Mouse (Mus musculus): ENCODE results near the gene Pck2. TPM values are rescaled to one million over a fixed set of nuclear protein-coding genes. Genes with fewer than 3 reads are reported as not detected.

The Pck2 gene
- total RNA-seq, 2 experiments from 2014 or later: 37.2 to 37.8 TPM

GRCm38 (mm10) chr14:55591331-55591891, 51.3 kb downstream of the Pck2 start, which contains the start of gene Rnf31:
Rnf31 (plus strand) TSS chr14:55591708.
- peak in 1 of 2 experiments; percentile 74 for DNase-seq (ENCODE audit: extremely low spot score in 1 of 2, low spot score in 1 of 2)

GRCm38 (mm10) chr14:55592226-55592625, 52.2 kb downstream of the Pck2 start:
- no peak for DNase-seq (ENCODE audit: extremely low spot score in 1 of 2, low spot score in 1 of 2)

GRCm38 (mm10) chr14:55596036-55596690, 56.1 kb downstream of the Pck2 start:
- no peak for DNase-seq (ENCODE audit: extremely low spot score in 1 of 2, low spot score in 1 of 2)

GRCm38 (mm10) chr14:55598521-55599390, 58.7 kb downstream of the Pck2 start:
- no peak for DNase-seq (ENCODE audit: extremely low spot score in 1 of 2, low spot score in 1 of 2)

Other genes with a start within 250 kb of the Pck2 start
- gene Dhrs4, start 61.5 kb upstream of the Pck2 start, total RNA-seq (2021): 10 to 100 TPM; 20.7 to 22.1 TPM
- 10 to 100 TPM; 47.0 to 66.6 TPM for gene Carmil3, start 49.6 kb upstream of the Pck2 start, total RNA-seq (2021)
- gene Cpne6, start 29.8 kb upstream of the Pck2 start, total RNA-seq (2021): 100 to 1,000 TPM; 664 to 669 TPM
- 1 to 10 TPM; 2.1 to 2.2 TPM for gene Nrl, start 15.3 kb upstream of the Pck2 start, total RNA-seq (2021)
- 10 to 100 TPM; 72.7 to 86.4 TPM for gene Dcaf11, start 19.7 kb downstream of the Pck2 start, total RNA-seq (2021)
- gene A730061H03Rik, start 20.1 kb downstream of the Pck2 start, total RNA-seq (2021): under 1 TPM; 0.89 to 0.92 TPM
- not detected for gene Fitm1, start 35.4 kb downstream of the Pck2 start, total RNA-seq (2021)
- gene Psme1, start 37.9 kb downstream of the Pck2 start, total RNA-seq (2021): 10 to 100 TPM; 49.3 to 56.6 TPM
- 10 to 100 TPM; 47.2 to 56.6 TPM for gene Emc9, start 45.0 kb downstream of the Pck2 start, total RNA-seq (2021)
- gene Psme2, start 50.8 kb downstream of the Pck2 start, total RNA-seq (2021): 10 to 100 TPM; 47.9 to 55.6 TPM
- gene Rnf31, start 51.4 kb downstream of the Pck2 start, total RNA-seq (2021): 10 to 100 TPM; 36.4 to 41.9 TPM
- 10 to 100 TPM in 1 of 2 experiments, 1 to 10 TPM in 1; 9.6 to 12.2 TPM for gene Irf9, start 63.3 kb downstream of the Pck2 start, total RNA-seq (2021)
- 1 to 10 TPM; 1.2 to 2.7 TPM for gene Rec8, start 77.8 kb downstream of the Pck2 start, total RNA-seq (2021)
- gene Ipo4, start 95.7 kb downstream of the Pck2 start, total RNA-seq (2021): 100 to 1,000 TPM; 118 to 121 TPM
- gene Gm49378, start 97.6 kb downstream of the Pck2 start, total RNA-seq (2021): 1 to 10 TPM; 2.1 to 6.3 TPM
- 10 to 100 TPM; 42.2 to 49.7 TPM for gene Tm9sf1, start 103.5 kb downstream of the Pck2 start, total RNA-seq (2021)
- under 1 TPM; 0.71 to 0.94 TPM for gene Tssk4, start 109.9 kb downstream of the Pck2 start, total RNA-seq (2021)
- 10 to 100 TPM; 49.2 to 50.4 TPM for gene Mdp1, start 120.2 kb downstream of the Pck2 start, total RNA-seq (2021)
- gene Gmpr2, start 131.7 kb downstream of the Pck2 start, total RNA-seq (2021): 10 to 100 TPM; 26.8 to 29.3 TPM
- gene Nedd8, start 131.9 kb downstream of the Pck2 start, total RNA-seq (2021): 100 to 1,000 TPM; 303 to 311 TPM
- gene Tinf2, start 141.6 kb downstream of the Pck2 start, total RNA-seq (2021): 10 to 100 TPM; 14.0 to 14.9 TPM
- gene Tgm1, start 173.7 kb downstream of the Pck2 start, total RNA-seq (2021): under 1 TPM; 0.17 to 0.23 TPM
- 10 to 100 TPM; 40.1 to 45.0 TPM for gene Rabggta, start 182.0 kb downstream of the Pck2 start, total RNA-seq (2021)
- gene Dhrs1, start 205.4 kb downstream of the Pck2 start, total RNA-seq (2021): 10 to 100 TPM; 78.3 to 94.9 TPM
- 10 to 100 TPM; 13.4 to 13.6 TPM for gene Nop9, start 205.4 kb downstream of the Pck2 start, total RNA-seq (2021)
- gene Cideb, start 218.2 kb downstream of the Pck2 start, total RNA-seq (2021): 1 to 10 TPM; 1.4 to 2.1 TPM
- under 1 TPM; 0.10 to 0.19 TPM for gene Ltb4r2, start 221.2 kb downstream of the Pck2 start, total RNA-seq (2021)
- gene Ltb4r1, start 225.7 kb downstream of the Pck2 start, total RNA-seq (2021): under 1 TPM in 1 of 2 experiments, not detected in 1; 0.32 TPM
- gene Adcy4, start 243.8 kb downstream of the Pck2 start, total RNA-seq (2021): 1 to 10 TPM; 3.9 to 5.9 TPM
- gene Ripk3, start 248.6 kb downstream of the Pck2 start, total RNA-seq (2021): 1 to 10 TPM in 1 of 2 experiments, under 1 TPM in 1; 0.61 to 1.2 TPM